ENCODE assay signal across 11 mouse cellular contexts in the genomic region with DNA sequence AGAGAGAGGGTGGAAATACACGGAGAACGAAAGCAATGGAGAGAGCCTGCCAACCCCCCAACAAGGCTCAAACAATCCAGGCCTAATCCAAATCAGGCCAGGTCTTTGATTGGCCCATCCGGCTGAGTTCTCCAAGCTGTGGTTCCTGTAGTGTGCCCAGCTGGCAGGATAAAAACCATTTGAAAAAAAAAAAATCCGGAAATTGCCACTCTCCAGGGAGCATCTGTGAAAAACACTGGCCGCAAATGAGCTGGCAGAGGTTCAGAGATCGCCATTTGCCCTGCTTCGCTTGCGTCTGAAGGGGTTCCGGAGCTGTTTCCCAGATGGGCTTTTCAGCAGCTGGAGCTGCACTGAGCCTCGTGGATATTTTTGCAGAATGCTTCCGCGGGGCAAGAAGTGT.
DNase-seq lines count a peak whose midpoint lies in the region; ATAC-seq and TF ChIP-seq lines count a peak whose summit lies in the region.
"Had no signal": no experiment of that assay in that cellular context is flagged by ENCODE, and none has a peak within 500 bp of the region (broad histone marks: within the 10 kb centered on the region; RNA-seq: fewer than 3 reads in every experiment).

No protein-coding gene starts in this region.

- no peaks in the 10 kb centered on the region for H3K27me3 ChIP-seq in liver, postnatal 0 days (ENCODE audit: insufficient read depth, low read length)
- H3K27me3 ChIP-seq: heart, embryonic 15.5 days; midbrain, embryonic 13.5 days; stomach, embryonic 15.5 days had no signal

- H3K4me2 ChIP-seq in liver, postnatal 0 days (ENCODE audit: low read depth, low read length): no peak overlapping the region
- H3K4me2 ChIP-seq: heart, embryonic 15.5 days; midbrain, embryonic 13.5 days; stomach, embryonic 15.5 days had no signal

- no peak for TF ChIP-seq CTCF in liver, postnatal 0 days (IDR thresholded peaks at IDR 0.05; ENCODE audit: low read depth)

- no peak overlapping the region for H3K27ac ChIP-seq in liver, postnatal 0 days (ENCODE audit: low read depth)
- H3K27ac ChIP-seq: heart, embryonic 15.5 days; midbrain, embryonic 13.5 days; stomach, embryonic 15.5 days had no signal

- no peak for ATAC-seq in liver, postnatal 0 days
- ATAC-seq: midbrain, embryonic 13.5 days had no signal

- 82% methylated on average over 12 of the region's 12 CpGs for WGBS in liver, postnatal 0 days (ENCODE audit: insufficient replicate concordance)

- no peak overlapping the region for H3K9ac ChIP-seq in liver, postnatal 0 days (replicated peaks)
- H3K9ac ChIP-seq: heart, embryonic 15.5 days; midbrain, embryonic 13.5 days; stomach, embryonic 15.5 days had no signal

- H3K4me1 ChIP-seq in liver, postnatal 0 days (ENCODE audit: insufficient read depth): no peaks in the 10 kb centered on the region; the same call in 1 of the 2 replicates
- H3K4me1 ChIP-seq: heart, embryonic 15.5 days; midbrain, embryonic 13.5 days; stomach, embryonic 15.5 days had no signal

- DNase-seq in layer of hippocampus, adult 11-12 months (ENCODE audit: low spot score): peak; percentile 11
- DNase-seq in layer of hippocampus, adult 9-10 months (ENCODE audit: low spot score): no peak
- peak; percentile 47 to 65 for DNase-seq in cerebellum, postnatal 36 days
- DNase-seq in layer of hippocampus, adult 18-20 months (ENCODE audit: low spot score in 2 of 2): peak; percentile 7 to 48
- DNase-seq in right cerebral cortex, postnatal 14 days: peak; percentile 21
- DNase-seq in heart, postnatal 4 days: no peak
- DNase-seq in embryo, embryonic 11 days: no peak
- no peak for DNase-seq in liver, postnatal 0 days

- TF ChIP-seq EP300 in liver, postnatal 0 days (IDR thresholded peaks at IDR 0.05; ENCODE audit: low read depth): no peak

- H3K36me3 ChIP-seq in liver, postnatal 0 days (replicated peaks; ENCODE audit: insufficient read depth, low read length): no peaks in the 10 kb centered on the region
- H3K36me3 ChIP-seq: heart, embryonic 15.5 days; midbrain, embryonic 13.5 days; stomach, embryonic 15.5 days had no signal

- H3K9me3 ChIP-seq in liver, postnatal 0 days (ENCODE audit: low read length): no peaks in the 10 kb centered on the region
- H3K9me3 ChIP-seq: heart, embryonic 15.5 days; midbrain, embryonic 13.5 days; stomach, embryonic 15.5 days had no signal

- no peak overlapping the region for H3K4me3 ChIP-seq in liver, postnatal 0 days (ENCODE audit: low read depth, low read length)
- H3K4me3 ChIP-seq: heart, embryonic 15.5 days; midbrain, embryonic 13.5 days; stomach, embryonic 15.5 days had no signal

Comparison
In these comparisons a context has a peak if more than half of its experiments do, and no peak if none do; other contexts are left out.
1. DNase-seq: peak in layer of hippocampus, adult 11-12 months (single experiment), cerebellum, postnatal 36 days (2 of 2), layer of hippocampus, adult 18-20 months (2 of 2) and right cerebral cortex, postnatal 14 days (single experiment); none in layer of hippocampus, adult 9-10 months (single experiment), heart, postnatal 4 days (single experiment), embryo, embryonic 11 days (single experiment) and liver, postnatal 0 days (single experiment).